Mouse (Mus musculus): ENCODE data around the gene Acsl3.

- TF ChIP-seq CEBPB (IDR thresholded peaks at IDR 0.05; ENCODE audit: low read depth) (no peak), CTCF (IDR thresholded peaks at IDR 0.05; ENCODE audit: control insufficient read depth, insufficient read depth, insufficient read length) (no peak)
Observed at GRCm38 (mm10) chr1:78659270-78659823, 1.7 kb downstream of the Acsl3 start.

Data from C2C12 (cell line).